Mouse (Mus musculus): Measurements from ENCODE around the gene Cmtm3. TPM values are rescaled to one million over a fixed set of nuclear protein-coding genes. Genes with fewer than 3 reads are reported as not detected.
A peak's percentile ranks its signal among the peaks of the same experiment; 100 is the strongest.

Gene Cmtm3
- total and polyA plus RNA-seq, 2 experiments from 2014 or later, result 23.1 to 42.6 TPM

DNA sequence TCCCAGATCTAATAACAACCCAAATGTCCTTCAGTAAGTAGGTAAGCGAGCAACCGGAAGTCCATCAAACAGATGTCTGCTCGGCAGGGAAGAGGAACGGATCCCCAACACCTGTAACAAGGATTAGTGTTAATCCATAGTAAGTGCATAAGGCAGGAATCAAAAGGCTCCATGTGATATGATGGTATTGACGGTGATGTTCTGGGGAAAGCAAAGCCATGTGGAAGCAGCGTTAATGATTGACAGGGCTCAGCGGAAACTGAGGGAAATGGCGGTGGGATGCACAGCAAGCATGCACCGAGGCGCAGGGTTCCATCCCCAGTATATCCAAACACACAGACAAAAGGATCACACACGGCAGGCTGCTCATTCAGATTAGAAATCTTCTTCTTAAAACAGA is 35.1 kb downstream of the Cmtm3 start:
- no peak for DNase-seq (ENCODE audit: low spot score)
- 45% methylated on average over 11 of the region's 11 CpGs for WGBS
- no peak overlapping the region for H3K4me2 ChIP-seq (ENCODE audit: low read depth, low read length)

DNA sequence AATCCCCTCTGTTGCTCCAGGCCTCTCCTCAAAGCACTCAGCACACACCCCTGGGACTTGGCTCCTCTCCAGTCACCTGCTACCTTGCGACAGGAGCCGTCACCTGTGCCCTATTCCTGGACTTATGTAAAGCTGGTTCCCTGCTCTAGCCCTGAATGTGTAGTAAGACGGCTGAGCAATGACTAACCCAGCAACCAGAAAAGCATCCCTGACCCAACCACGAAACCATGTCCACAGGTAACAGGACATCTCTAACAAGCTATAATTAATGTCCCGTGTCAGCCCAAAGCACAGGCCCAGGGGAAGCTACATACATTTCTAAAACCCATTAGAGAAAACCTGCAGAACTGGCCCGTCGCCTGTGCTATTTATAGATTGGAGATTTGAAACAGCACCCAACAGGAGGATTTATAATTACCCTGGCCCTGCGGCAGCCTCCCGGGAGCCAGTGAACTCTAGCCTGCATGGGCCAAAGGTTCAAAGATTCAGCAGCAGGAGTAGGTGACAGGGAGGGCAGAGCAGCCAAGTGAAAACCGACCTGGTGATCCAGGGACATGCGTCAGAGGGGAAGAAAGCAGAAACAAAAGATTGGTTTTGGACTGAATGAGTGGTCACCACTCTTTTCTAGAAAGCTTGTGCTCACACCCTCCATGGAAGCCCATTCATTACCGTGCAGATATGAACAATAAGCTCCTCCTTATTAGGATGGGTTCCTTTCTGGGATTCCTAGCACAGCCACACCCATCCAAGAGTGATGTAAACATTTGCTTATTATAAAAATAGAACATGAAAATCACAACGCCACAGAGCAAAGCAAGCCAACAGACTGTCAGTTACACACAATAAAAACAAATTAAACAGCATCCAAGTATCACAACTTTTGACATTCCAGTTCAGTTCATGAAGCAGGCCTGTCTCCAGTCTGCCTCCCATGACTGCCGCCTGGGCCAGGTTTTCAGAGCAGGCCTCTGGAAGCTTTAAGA is 35.9 kb downstream of the Cmtm3 start:
- H3K9ac ChIP-seq (replicated peaks; ENCODE audit: low read length), result no peak overlapping the region
- H3K4me2 ChIP-seq (ENCODE audit: low read depth, low read length), result no peak overlapping the region

More for the DNA sequence above, 35.1 kb downstream of the Cmtm3 start:
- Histone ChIP-seq H3K9ac (replicated peaks; ENCODE audit: low read length) (no peak overlapping the region), H3K27ac (no peak overlapping the region; the same call in 1 of the 2 replicates), H3K4me3 (ENCODE audit: low read length) (no peak overlapping the region), H3K27me3 (ENCODE audit: insufficient read depth, low read length) (no peaks in the 10 kb centered on the region), H3K9me3 (ENCODE audit: low read length) (no peaks in the 10 kb centered on the region), H3K36me3 (ENCODE audit: insufficient read depth, low read length) (no peaks in the 10 kb centered on the region), H3K4me1 (ENCODE audit: insufficient read depth, low read length) (peaks cover 15% of the 10 kb centered on the region)
- ATAC-seq, result no peak
- TF ChIP-seq CTCF (IDR thresholded peaks at IDR 0.05; ENCODE audit: low read depth), result no peak

GRCm38 (mm10) chr8:104375959-104376358 is 36.7 kb downstream of the Cmtm3 start:
- H3K27me3 ChIP-seq (ENCODE audit: insufficient read depth, low read length), result no peaks in the 10 kb centered on the region
- ATAC-seq (no peak), DNase-seq (ENCODE audit: low spot score) (no peak)
- H3K27ac ChIP-seq, result peak overlapping the region; percentile 37; the same call in 1 of the 2 replicates
- peaks cover 9% of the 10 kb centered on the region; the same call in 1 of the 2 replicates for H3K4me1 ChIP-seq (ENCODE audit: insufficient read depth, low read length)
- no peaks in the 10 kb centered on the region for H3K9me3 ChIP-seq (ENCODE audit: low read length)
- no peak overlapping the region for H3K9ac ChIP-seq (replicated peaks; ENCODE audit: low read length)
- H3K4me2 ChIP-seq (ENCODE audit: low read depth, low read length), result no peak overlapping the region
- H3K4me3 ChIP-seq (ENCODE audit: low read length), result no peak overlapping the region
- no peaks in the 10 kb centered on the region for H3K36me3 ChIP-seq (ENCODE audit: insufficient read depth, low read length)
- TF ChIP-seq CTCF (IDR thresholded peaks at IDR 0.05; ENCODE audit: low read depth), result no peak
- 58% methylated on average over 5 of the region's 5 CpGs for WGBS

More for the DNA sequence above, 35.9 kb downstream of the Cmtm3 start:
- H3K4me1 ChIP-seq (ENCODE audit: insufficient read depth, low read length), result peaks cover 9% of the 10 kb centered on the region; the same call in 1 of the 2 replicates
- no peaks in the 10 kb centered on the region for H3K36me3 ChIP-seq (ENCODE audit: insufficient read depth, low read length)
- ATAC-seq, result no peak
- no peaks in the 10 kb centered on the region for H3K9me3 ChIP-seq (ENCODE audit: low read length)
- TF ChIP-seq CTCF (IDR thresholded peaks at IDR 0.05; ENCODE audit: low read depth), result no peak
- peak overlapping the region; percentile 37; the same call in 1 of the 2 replicates for H3K27ac ChIP-seq
- 34% methylated on average over 14 of the region's 14 CpGs for WGBS
- H3K27me3 ChIP-seq (ENCODE audit: insufficient read depth, low read length), result no peaks in the 10 kb centered on the region
- no peak overlapping the region for H3K4me3 ChIP-seq (ENCODE audit: low read length)
- no peak for DNase-seq (ENCODE audit: low spot score)

- WGBS, result 43% methylated on average over 11 of the region's 11 CpGs
- Histone ChIP-seq H3K36me3 (ENCODE audit: insufficient read depth, low read length) (no peaks in the 10 kb centered on the region), H3K27ac (no peak overlapping the region), H3K9me3 (ENCODE audit: low read length) (no peaks in the 10 kb centered on the region), H3K9ac (replicated peaks; ENCODE audit: low read length) (no peak overlapping the region), H3K27me3 (ENCODE audit: insufficient read depth, low read length) (no peaks in the 10 kb centered on the region), H3K4me3 (ENCODE audit: low read length) (no peak overlapping the region), H3K4me1 (ENCODE audit: insufficient read depth, low read length) (peaks cover 9% of the 10 kb centered on the region; the same call in 1 of the 2 replicates), H3K4me2 (ENCODE audit: low read depth, low read length) (no peak overlapping the region)
- TF ChIP-seq CTCF (IDR thresholded peaks at IDR 0.05; ENCODE audit: low read depth), result no peak
- DNase-seq (ENCODE audit: low spot score) (no peak), ATAC-seq (no peak)
Measured at GRCm38 (mm10) chr8:104376669-104377068, 37.5 kb downstream of the Cmtm3 start.

GRCm38 (mm10) chr8:104379301-104379836 is 40.2 kb downstream of the Cmtm3 start:
- Histone ChIP-seq H3K9me3 (ENCODE audit: low read length) (no peaks in the 10 kb centered on the region), H3K27ac (no peak overlapping the region), H3K4me2 (ENCODE audit: low read depth, low read length) (no peak overlapping the region), H3K4me3 (ENCODE audit: low read length) (no peak overlapping the region), H3K36me3 (ENCODE audit: insufficient read depth, low read length) (no peaks in the 10 kb centered on the region), H3K9ac (replicated peaks; ENCODE audit: low read length) (no peak overlapping the region), H3K4me1 (ENCODE audit: insufficient read depth, low read length) (peaks cover 23% of the 10 kb centered on the region), H3K27me3 (ENCODE audit: insufficient read depth, low read length) (no peaks in the 10 kb centered on the region)
- ATAC-seq, result no peak
- DNase-seq (ENCODE audit: low spot score), result no peak
- TF ChIP-seq CTCF (IDR thresholded peaks at IDR 0.05; ENCODE audit: low read depth), result no peak
- 39% methylated on average over 10 of the region's 10 CpGs for WGBS

DNA sequence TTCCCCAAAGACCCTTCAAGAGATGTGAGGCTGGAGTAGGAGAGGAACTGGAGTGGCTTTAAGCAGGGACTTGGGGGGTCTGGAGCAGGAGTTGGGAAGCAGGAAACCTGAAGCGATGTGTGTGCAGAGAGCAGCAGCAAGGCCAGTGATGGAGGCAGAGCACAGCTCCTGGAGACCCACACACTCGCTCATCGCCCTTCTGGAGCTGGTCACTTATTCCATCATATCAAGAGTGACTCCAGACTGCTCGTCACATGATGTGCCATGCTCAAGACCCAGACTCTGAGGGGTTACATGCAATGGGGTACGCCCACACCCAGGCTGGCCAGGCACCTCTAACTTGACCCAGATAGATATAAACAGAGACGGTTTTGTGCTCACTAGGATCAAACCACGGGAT is 41.1 kb downstream of the Cmtm3 start:
- H3K4me1 ChIP-seq (ENCODE audit: insufficient read depth, low read length), result peaks cover 18% of the 10 kb centered on the region
- no peaks in the 10 kb centered on the region for H3K36me3 ChIP-seq (ENCODE audit: insufficient read depth, low read length)
- no peak overlapping the region for H3K4me3 ChIP-seq (ENCODE audit: low read length)
- WGBS, result 86% methylated on average over 7 of the region's 7 CpGs
- no peak overlapping the region for H3K4me2 ChIP-seq (ENCODE audit: low read depth, low read length)
- H3K27me3 ChIP-seq (ENCODE audit: insufficient read depth, low read length), result no peaks in the 10 kb centered on the region
- no peaks in the 10 kb centered on the region for H3K9me3 ChIP-seq (ENCODE audit: low read length)
- ATAC-seq (no peak), DNase-seq (ENCODE audit: low spot score) (no peak)
- no peak overlapping the region for H3K9ac ChIP-seq (replicated peaks; ENCODE audit: low read length)
- no peak overlapping the region for H3K27ac ChIP-seq
- no peak for TF ChIP-seq CTCF (IDR thresholded peaks at IDR 0.05; ENCODE audit: low read depth)
